Mouse (Mus musculus): ENCODE results near the gene Espl1. TPM values are rescaled to one million over a fixed set of nuclear protein-coding genes. Genes with fewer than 3 reads are reported as not detected.
"Not testable (repeated sequence)": the region's sequence is repeated elsewhere in the genome, so short reads cannot be mapped to it uniquely, and the experiment has no call there.

Gene Espl1
- polyA plus RNA-seq, 1 experiment: 1.6 TPM

- no peak for DNase-seq (ENCODE audit: extremely low spot score in 1 of 2, low spot score in 1 of 2)
Measured at GRCm38 (mm10) chr15:102326892-102327291, 30.8 kb downstream of the Espl1 start.

- peak; percentile 79 to 90 for DNase-seq (ENCODE audit: extremely low spot score in 1 of 2, low spot score in 1 of 2)
Measured at GRCm38 (mm10) chr15:102331610-102332015, 35.5 kb downstream of the Espl1 start, which contains the start of gene Myg1. Gene Myg1, plus strand, starts transcription at chr15:102331709.

- DNase-seq (ENCODE audit: extremely low spot score in 1 of 2, low spot score in 1 of 2): no peak
Measured at GRCm38 (mm10) chr15:102335254-102335653, 39.2 kb downstream of the Espl1 start.

GRCm38 (mm10) chr15:102335925-102336324 lies 39.9 kb downstream of the Espl1 start:
- DNase-seq (ENCODE audit: extremely low spot score in 1 of 2, low spot score in 1 of 2): not testable (repeated sequence)

GRCm38 (mm10) chr15:102336946-102337345 lies 40.9 kb downstream of the Espl1 start:
- no peak for DNase-seq (ENCODE audit: extremely low spot score in 1 of 2, low spot score in 1 of 2)

- no peak for DNase-seq (ENCODE audit: extremely low spot score in 1 of 2, low spot score in 1 of 2)
Measured at GRCm38 (mm10) chr15:102339612-102340011, 43.5 kb downstream of the Espl1 start.

GRCm38 (mm10) chr15:102341580-102341979 lies 45.5 kb downstream of the Espl1 start:
- peak in 1 of 2 experiments; percentile 57 for DNase-seq (ENCODE audit: extremely low spot score in 1 of 2, low spot score in 1 of 2)

GRCm38 (mm10) chr15:102344490-102344889 lies 48.4 kb downstream of the Espl1 start:
- DNase-seq (ENCODE audit: extremely low spot score in 1 of 2, low spot score in 1 of 2): no peak

- DNase-seq (ENCODE audit: extremely low spot score in 1 of 2, low spot score in 1 of 2): no peak
Measured at GRCm38 (mm10) chr15:102346444-102346843, 50.4 kb downstream of the Espl1 start.

GRCm38 (mm10) chr15:102350138-102350941 lies 54.3 kb downstream of the Espl1 start, which contains the start of gene Aaas:
Gene Aaas, minus strand, starts transcription at chr15:102350771.
- peak; percentile 87 to 97 for DNase-seq (ENCODE audit: extremely low spot score in 1 of 2, low spot score in 1 of 2)

- DNase-seq (ENCODE audit: extremely low spot score in 1 of 2, low spot score in 1 of 2): no peak
Measured at GRCm38 (mm10) chr15:102350942-102351291, 54.9 kb downstream of the Espl1 start.

GRCm38 (mm10) chr15:102352177-102352576 lies 56.1 kb downstream of the Espl1 start:
- DNase-seq (ENCODE audit: extremely low spot score in 1 of 2, low spot score in 1 of 2): no peak

GRCm38 (mm10) chr15:102353986-102354385 lies 57.9 kb downstream of the Espl1 start:
- DNase-seq (ENCODE audit: extremely low spot score in 1 of 2, low spot score in 1 of 2): no peak

GRCm38 (mm10) chr15:102355134-102355870 lies 59.2 kb downstream of the Espl1 start:
- DNase-seq (ENCODE audit: extremely low spot score in 1 of 2, low spot score in 1 of 2): peak in 1 of 2 experiments; percentile 24

- peak in 1 of 2 experiments; percentile 18 for DNase-seq (ENCODE audit: extremely low spot score in 1 of 2, low spot score in 1 of 2)
Measured at GRCm38 (mm10) chr15:102355871-102356441, 59.9 kb downstream of the Espl1 start.

- no peak for DNase-seq (ENCODE audit: extremely low spot score in 1 of 2, low spot score in 1 of 2)
Measured at GRCm38 (mm10) chr15:102356501-102357325, 60.6 kb downstream of the Espl1 start.

GRCm38 (mm10) chr15:102358126-102358525 lies 62.1 kb downstream of the Espl1 start:
- DNase-seq (ENCODE audit: extremely low spot score in 1 of 2, low spot score in 1 of 2): no peak

GRCm38 (mm10) chr15:102358834-102359233 lies 62.8 kb downstream of the Espl1 start:
- no peak for DNase-seq (ENCODE audit: extremely low spot score in 1 of 2, low spot score in 1 of 2)

GRCm38 (mm10) chr15:102362648-102363047 lies 66.6 kb downstream of the Espl1 start:
- no peak for DNase-seq (ENCODE audit: extremely low spot score in 1 of 2, low spot score in 1 of 2)

GRCm38 (mm10) chr15:102364678-102365077 lies 68.6 kb downstream of the Espl1 start:
- no peak for DNase-seq (ENCODE audit: extremely low spot score in 1 of 2, low spot score in 1 of 2)
